Mouse (Mus musculus) stomach, postnatal 0 days (tissue): Measurements from ENCODE around the gene Ak6.

ENCODE experiments used
- CTCF ChIP-seq: IDR thresholded peaks from 2 replicates; pipeline ENCODE4 v1.5.1; 2016; ENCODE audit warnings: antibody characterized with exemption, low read depth, mild to moderate bottlenecking, moderate library complexity
- EP300 ChIP-seq: optimal IDR thresholded peaks from 2 replicates; pipeline ENCODE3; 2016; ENCODE audit warnings: antibody characterized with exemption

DNA sequence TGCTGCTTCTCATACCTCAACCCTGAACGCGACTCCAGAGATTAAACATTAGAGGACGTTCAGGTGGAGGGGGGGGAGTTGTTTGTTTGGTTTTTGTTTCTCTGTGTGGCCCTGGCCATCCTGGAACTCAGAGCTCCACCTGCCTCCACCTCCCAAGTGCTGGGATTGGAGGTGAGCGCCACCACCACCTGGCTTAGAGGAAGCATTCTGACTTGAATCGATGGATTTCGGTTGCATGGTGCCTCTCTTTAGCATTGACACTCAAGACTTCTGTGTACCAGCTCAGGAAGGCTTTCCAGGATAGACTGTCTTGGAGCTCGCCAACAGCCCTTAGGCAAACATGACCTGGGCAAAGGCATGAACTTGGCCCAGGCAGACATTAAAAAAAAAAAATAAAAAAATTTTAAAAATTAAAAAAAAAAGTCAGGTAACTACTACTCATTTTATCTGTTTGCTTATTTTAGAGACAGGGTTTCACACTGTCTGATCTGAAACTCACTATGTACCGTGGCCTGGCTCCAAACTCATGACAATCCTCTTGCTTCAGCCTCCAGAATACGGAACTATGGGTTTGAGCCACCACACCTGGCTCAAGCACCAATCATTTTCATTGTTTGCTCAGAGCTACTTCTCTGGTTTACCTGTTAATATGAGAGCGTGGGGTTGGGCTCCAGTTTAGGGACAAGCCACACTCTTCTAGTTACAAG is 47.6 kb upstream of the Ak6 start:
- TF ChIP-seq CTCF, result no peak
- TF ChIP-seq EP300, result no peak
